10 mouse cellular contexts compared by ENCODE assay signal in genomic region chr19:43027305-43027704, GRCm38 (mm10).
DNase-seq lines count a peak whose midpoint lies in the region; ATAC-seq and TF ChIP-seq lines count a peak whose summit lies in the region.
"Had no signal": no experiment of that assay in that cellular context is flagged by ENCODE, and none has a peak within 500 bp of the region (broad histone marks: within the 10 kb centered on the region; RNA-seq: fewer than 3 reads in every experiment).

No protein-coding gene starts in this region.

- H3K27me3 ChIP-seq in kidney, embryonic 14.5 days (ENCODE audit: control insufficient read depth, insufficient read depth, low read length): no peaks in the 10 kb centered on the region
- H3K27me3 ChIP-seq in liver, embryonic 14.5 days (ENCODE audit: control insufficient read depth, insufficient read depth, low read length): no peaks in the 10 kb centered on the region
- H3K27me3 ChIP-seq: embryonic facial prominence, embryonic 15.5 days; limb, embryonic 13.5 days had no signal

- H3K4me2 ChIP-seq in kidney, embryonic 14.5 days (replicated peaks; ENCODE audit: low read depth, low read length): no peak overlapping the region
- H3K4me2 ChIP-seq in liver, embryonic 14.5 days (ENCODE audit: low read depth): no peak overlapping the region
- H3K4me2 ChIP-seq: embryonic facial prominence, embryonic 15.5 days; limb, embryonic 13.5 days had no signal

- H3K4me3 ChIP-seq in kidney, embryonic 14.5 days (ENCODE audit: low read length): no peak overlapping the region
- no peak overlapping the region for H3K4me3 ChIP-seq in liver, embryonic 14.5 days (ENCODE audit: insufficient read depth in 1 of 2, low read depth in 2 of 2, low read length in 2 of 2)
- H3K4me3 ChIP-seq: embryonic facial prominence, embryonic 15.5 days; limb, embryonic 13.5 days had no signal

- no peak for TF ChIP-seq EP300 in liver, embryonic 14.5 days (IDR thresholded peaks at IDR 0.05; ENCODE audit: low read depth)

- H3K27ac ChIP-seq in kidney, embryonic 14.5 days (ENCODE audit: low read depth, low read length): no peak overlapping the region
- no peak overlapping the region for H3K27ac ChIP-seq in liver, embryonic 14.5 days
- H3K27ac ChIP-seq: embryonic facial prominence, embryonic 15.5 days; limb, embryonic 13.5 days had no signal

- ATAC-seq in kidney, embryonic 14.5 days (ENCODE audit: low FRiP score, low TSS enrichment): no peak
- ATAC-seq in liver, embryonic 14.5 days (ENCODE audit: insufficient read depth): no peak

- H3K9me3 ChIP-seq in kidney, embryonic 14.5 days (ENCODE audit: control insufficient read depth, low read length): no peaks in the 10 kb centered on the region
- H3K9me3 ChIP-seq in liver, embryonic 14.5 days (ENCODE audit: control insufficient read depth, low read length): no peaks in the 10 kb centered on the region
- H3K9me3 ChIP-seq: embryonic facial prominence, embryonic 15.5 days; limb, embryonic 13.5 days had no signal

- no peaks in the 10 kb centered on the region for H3K4me1 ChIP-seq in kidney, embryonic 14.5 days (ENCODE audit: control insufficient read depth, insufficient read depth, low read length)
- H3K4me1 ChIP-seq in liver, embryonic 14.5 days (replicated peaks; ENCODE audit: control insufficient read depth in 2 of 2, insufficient read depth in 2 of 2, low read length in 1 of 2): no peaks in the 10 kb centered on the region
- H3K4me1 ChIP-seq: embryonic facial prominence, embryonic 15.5 days had no signal

- DNase-seq in kidney, adult 11 months: peak; percentile 6
- DNase-seq in NIH3T3 (ENCODE audit: low read depth): peak; percentile 53
- DNase-seq in cerebellum, adult 8-10 months: peak; percentile 2
- peak; percentile 16 to 39 for DNase-seq in heart, postnatal 36 days
- DNase-seq in liver, embryonic 14.5 days (ENCODE audit: low read depth in 3 of 3, low spot score in 3 of 3): no peak
- DNase-seq in right cerebral cortex, postnatal 10 days (ENCODE audit: low spot score in 2 of 2): peak; percentile 39 to 68
- no peak for DNase-seq in spleen, postnatal 4 days (ENCODE audit: low spot score in 2 of 2)

- no peak overlapping the region for H3K9ac ChIP-seq in kidney, embryonic 14.5 days (ENCODE audit: low read depth, low read length)
- H3K9ac ChIP-seq in liver, embryonic 14.5 days (replicated peaks): no peak overlapping the region
- H3K9ac ChIP-seq: embryonic facial prominence, embryonic 15.5 days; limb, embryonic 13.5 days had no signal

- whole genome bisulfite sequencing in kidney, embryonic 14.5 days: 39% methylated on average over 4 of the region's 4 CpGs
- 15% methylated on average over 4 of the region's 4 CpGs for WGBS in liver, embryonic 14.5 days (ENCODE audit: insufficient replicate concordance)

- TF ChIP-seq CTCF in liver, embryonic 14.5 days (IDR thresholded peaks at IDR 0.05; ENCODE audit: low read depth): peak; percentile 54

- intact Hi-C loops in heart, postnatal 36 days (cut with DNase I): loop anchor here (1.0 to 10.0 kb wide), 4 partner anchors 230 to 447 kb away; no protein-coding TSS in a partner anchor

- no peaks in the 10 kb centered on the region for H3K36me3 ChIP-seq in kidney, embryonic 14.5 days (ENCODE audit: control insufficient read depth, insufficient read depth, low read length)
- no peaks in the 10 kb centered on the region for H3K36me3 ChIP-seq in liver, embryonic 14.5 days (replicated peaks; ENCODE audit: control insufficient read depth, insufficient read depth, low read depth)
- H3K36me3 ChIP-seq: embryonic facial prominence, embryonic 15.5 days; limb, embryonic 13.5 days had no signal

Comparison
In these comparisons a context has a peak if more than half of its experiments do, and no peak if none do; other contexts are left out.
1. DNase-seq: peak in kidney, adult 11 months (single experiment), NIH3T3 (single experiment), cerebellum, adult 8-10 months (single experiment), heart, postnatal 36 days (2 of 2) and right cerebral cortex, postnatal 10 days (2 of 2); none in liver, embryonic 14.5 days (0 of 3) and spleen, postnatal 4 days (0 of 2).